Mouse (Mus musculus): Measurements from ENCODE around the gene H2al1j. TPM values are rescaled to one million over a fixed set of nuclear protein-coding genes. Genes with fewer than 3 reads are reported as not detected.
A peak's percentile ranks its signal among the peaks of the same experiment; 100 is the strongest.
"Not testable (repeated sequence)": the region's sequence is repeated elsewhere in the genome, so short reads cannot be mapped to it uniquely, and the experiment has no call there.

H2al1j gene
- not detected for total RNA-seq (2021)

DNA sequence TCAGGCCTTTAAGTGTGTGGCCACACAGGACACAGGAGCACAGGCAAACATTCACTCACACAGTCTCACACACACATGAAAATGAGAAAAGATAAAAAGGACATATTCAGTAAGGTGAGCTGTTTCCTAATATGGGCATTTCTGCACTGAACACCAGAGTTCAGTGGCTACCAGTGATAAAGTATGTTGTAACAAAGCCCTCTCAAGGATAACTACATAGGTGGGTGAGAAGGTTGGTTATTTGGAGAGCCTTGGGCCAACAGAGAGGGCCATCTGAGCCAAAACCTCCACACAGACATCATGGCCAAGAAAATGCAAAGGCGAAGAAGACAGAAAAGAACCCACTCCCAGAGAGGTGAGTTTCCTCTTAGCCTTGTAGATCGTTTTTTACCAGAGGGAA, at the start of gene H2al1j:
H2al1j (plus strand) TSS at position 301 of the 400 bp plus-strand sequence.
- DNase-seq: not testable (repeated sequence)

DNA sequence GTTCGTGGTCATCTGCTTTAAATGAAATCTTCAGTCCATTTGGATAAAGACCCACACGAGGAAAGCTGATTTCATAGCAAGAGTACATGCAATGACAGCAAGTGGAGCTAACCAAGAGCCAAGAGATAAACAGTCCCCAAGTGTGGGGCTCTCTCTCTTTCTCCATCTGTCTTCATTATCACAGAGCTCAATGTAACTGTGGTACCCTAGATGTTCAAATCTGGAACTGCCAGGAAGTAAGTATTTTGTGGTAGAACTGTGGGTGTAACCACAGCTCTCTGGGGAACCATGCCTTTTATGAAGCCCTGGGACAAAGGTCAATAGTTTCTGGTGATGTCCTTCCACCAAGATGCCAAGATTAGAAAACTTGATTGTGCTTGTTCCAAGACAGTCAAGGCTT, 46.9 kb upstream of the H2al1j start:
- intact Hi-C loops (cut with DNase I): no loop called here
- DNase-seq: no peak

More for the DNA sequence above, at the start of gene H2al1j:
- intact Hi-C loops (cut with DNase I): not testable (repeated sequence)

DNA sequence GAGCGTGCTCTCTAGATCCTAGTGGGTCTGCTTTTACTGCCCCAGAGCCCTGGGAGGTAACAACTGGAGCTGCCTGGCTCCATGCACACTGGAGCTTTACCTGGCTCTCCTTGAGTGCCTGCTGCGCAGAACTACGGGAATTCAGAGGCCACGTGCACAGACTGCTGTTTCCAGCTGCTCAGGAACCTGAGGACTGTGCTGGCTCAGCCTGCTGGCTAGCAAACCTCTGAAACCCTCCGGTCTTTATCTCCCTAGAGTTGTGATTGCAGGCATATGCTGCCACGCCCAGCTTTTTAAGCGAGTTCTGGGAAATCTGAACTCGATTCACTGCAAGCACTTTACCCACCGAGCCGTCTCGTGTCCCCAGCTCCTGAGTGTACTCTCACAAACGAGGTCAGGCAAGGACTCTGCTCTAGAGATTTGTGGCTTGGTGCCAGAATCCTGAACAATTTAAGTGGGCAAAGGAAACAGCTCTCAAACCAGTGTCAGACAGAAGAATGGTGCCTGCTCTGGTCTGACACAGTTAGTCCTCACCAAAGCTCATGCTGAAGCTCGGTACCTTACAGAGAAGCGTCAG, 39.2 kb upstream of the H2al1j start:
- intact Hi-C loops (cut with DNase I): no loop called here
- no peak for DNase-seq

DNA sequence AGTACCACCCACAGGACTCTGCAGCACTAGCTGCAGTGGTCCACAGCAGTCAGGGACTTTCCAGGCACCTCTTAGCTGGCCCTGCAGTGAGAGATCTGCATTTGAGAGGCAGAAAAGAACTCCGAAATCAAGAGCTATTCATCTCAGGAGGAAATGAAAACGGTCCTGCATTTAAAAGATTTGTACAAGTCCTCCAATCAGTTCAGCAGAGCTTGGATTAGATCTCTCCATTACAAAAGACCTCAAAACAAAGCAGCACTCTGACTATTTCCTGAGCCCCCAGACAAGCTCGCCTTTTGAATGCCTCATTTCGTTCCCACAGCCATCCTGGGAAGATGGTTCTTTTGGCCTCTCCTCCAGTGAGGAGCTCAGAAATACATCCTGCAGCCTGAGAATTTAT, 38.4 kb upstream of the H2al1j start:
- DNase-seq: no peak
- intact Hi-C loops (cut with DNase I): no loop called here

DNA sequence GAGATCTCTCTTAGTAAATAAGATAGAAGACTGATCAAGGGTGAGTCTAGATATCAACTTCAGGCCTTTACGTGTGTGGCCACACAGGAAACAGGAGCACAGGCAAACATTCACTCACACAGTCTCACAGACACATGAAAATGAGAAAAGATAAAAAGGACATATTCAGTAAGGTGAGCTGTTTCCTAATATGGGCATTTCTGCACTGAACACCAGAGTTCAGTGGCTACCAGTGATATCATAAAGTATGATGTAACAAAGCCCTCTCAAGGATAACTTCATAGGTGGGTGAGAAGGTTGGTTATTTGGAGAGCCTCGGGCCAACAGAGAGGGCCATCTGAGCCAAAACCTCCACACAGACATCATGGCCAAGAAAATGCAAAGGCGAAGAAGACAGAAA, 28.7 kb upstream of the H2al1j start, which contains the start of gene H2al1a:
H2al1a (plus strand) TSS at position 301 of the 400 bp plus-strand sequence.
- intact Hi-C loops (cut with DNase I); DNase-seq: not testable (repeated sequence)

DNA sequence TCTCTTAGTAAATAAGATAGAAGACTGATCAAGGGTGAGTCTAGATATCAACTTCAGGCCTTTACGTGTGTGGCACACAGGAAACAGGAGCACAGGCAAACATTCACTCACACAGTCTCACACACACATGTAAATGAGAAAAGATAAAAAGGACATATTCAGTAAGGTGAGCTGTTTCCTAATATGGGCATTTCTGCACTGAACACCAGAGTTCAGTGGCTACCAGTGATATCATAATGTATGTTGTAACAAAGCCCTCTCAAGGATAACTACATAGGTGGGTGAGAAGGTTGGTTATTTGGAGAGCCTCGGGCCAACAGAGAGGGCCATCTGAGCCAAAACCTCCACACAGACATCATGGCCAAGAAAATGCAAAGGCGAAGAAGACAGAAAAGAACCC, 25.5 kb upstream of the H2al1j start, which contains the start of gene H2al1b:
H2al1b (plus strand) TSS at position 301 of the 400 bp plus-strand sequence.
- DNase-seq; intact Hi-C loops (cut with DNase I): not testable (repeated sequence)

DNA sequence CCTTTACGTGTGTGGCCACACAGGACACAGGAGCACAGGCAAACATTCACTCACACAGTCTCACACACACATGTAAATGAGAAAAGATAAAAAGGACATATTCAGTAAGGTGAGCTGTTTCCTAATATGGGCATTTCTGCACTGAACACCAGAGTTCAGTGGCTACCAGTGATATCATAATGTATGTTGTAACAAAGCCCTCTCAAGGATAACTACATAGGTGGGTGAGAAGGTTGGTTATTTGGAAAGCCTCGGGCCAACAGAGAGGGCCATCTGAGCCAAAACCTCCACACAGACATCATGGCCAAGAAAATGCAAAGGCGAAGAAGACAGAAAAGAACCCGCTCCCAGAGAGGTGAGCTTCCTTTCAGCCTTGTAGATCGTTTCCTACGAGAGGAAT, 22.3 kb upstream of the H2al1j start, which contains the start of gene H2al1c:
H2al1c (plus strand) TSS at position 301 of the 400 bp plus-strand sequence.
- intact Hi-C loops (cut with DNase I); DNase-seq: not testable (repeated sequence)

DNA sequence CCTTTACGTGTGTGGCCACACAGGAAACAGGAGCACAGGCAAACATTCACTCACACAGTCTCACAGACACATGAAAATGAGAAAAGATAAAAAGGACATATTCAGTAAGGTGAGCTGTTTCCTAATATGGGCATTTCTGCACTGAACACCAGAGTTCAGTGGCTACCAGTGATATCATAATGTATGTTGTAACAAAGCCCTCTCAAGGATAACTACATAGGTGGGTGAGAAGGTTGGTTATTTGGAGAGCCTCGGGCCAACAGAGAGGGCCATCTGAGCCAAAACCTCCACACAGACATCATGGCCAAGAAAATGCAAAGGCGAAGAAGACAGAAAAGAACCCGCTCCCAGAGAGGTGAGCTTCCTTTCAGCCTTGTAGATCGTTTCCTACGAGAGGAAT, 19.1 kb upstream of the H2al1j start, which contains the start of gene H2al1d:
H2al1d (plus strand) TSS at position 301 of the 400 bp plus-strand sequence.
- intact Hi-C loops (cut with DNase I); DNase-seq: not testable (repeated sequence)

DNA sequence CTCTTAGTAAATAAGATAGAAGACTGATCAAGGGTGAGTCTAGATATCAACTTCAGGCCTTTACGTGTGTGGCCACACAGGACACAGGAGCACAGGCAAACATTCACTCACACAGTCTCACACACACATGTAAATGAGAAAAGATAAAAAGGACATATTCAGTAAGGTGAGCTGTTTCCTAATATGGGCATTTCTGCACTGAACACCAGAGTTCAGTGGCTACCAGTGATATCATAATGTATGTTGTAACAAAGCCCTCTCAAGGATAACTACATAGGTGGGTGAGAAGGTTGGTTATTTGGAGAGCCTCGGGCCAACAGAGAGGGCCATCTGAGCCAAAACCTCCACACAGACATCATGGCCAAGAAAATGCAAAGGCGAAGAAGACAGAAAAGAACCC, 16.0 kb upstream of the H2al1j start, which contains the start of gene H2al1e:
H2al1e (plus strand) TSS at position 301 of the 400 bp plus-strand sequence.
- DNase-seq; intact Hi-C loops (cut with DNase I): not testable (repeated sequence)

DNA sequence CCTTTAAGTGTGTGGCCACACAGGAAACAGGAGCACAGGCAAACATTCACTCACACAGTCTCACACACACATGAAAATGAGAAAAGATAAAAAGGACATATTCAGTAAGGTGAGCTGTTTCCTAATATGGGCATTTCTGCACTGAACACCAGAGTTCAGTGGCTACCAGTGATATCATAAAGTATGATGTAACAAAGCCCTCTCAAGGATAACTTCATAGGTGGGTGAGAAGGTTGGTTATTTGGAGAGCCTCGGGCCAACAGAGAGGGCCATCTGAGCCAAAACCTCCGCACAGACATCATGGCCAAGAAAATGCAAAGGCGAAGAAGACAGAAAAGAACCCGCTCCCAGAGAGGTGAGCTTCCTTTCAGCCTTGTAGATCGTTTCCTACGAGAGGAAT, 12.8 kb upstream of the H2al1j start, which contains the start of gene H2al1f:
H2al1f (plus strand) TSS at position 301 of the 400 bp plus-strand sequence.
- DNase-seq; intact Hi-C loops (cut with DNase I): not testable (repeated sequence)

DNA sequence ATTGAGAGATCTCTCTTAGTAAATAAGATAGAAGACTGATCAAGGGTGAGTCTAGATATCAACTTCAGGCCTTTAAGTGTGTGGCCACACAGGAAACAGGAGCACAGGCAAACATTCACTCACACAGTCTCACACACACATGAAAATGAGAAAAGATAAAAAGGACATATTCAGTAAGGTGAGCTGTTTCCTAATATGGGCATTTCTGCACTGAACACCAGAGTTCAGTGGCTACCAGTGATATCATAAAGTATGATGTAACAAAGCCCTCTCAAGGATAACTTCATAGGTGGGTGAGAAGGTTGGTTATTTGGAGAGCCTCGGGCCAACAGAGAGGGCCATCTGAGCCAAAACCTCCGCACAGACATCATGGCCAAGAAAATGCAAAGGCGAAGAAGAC, 9.7 kb upstream of the H2al1j start, which contains the start of gene H2al1g:
H2al1g (plus strand) TSS at position 301 of the 400 bp plus-strand sequence.
- intact Hi-C loops (cut with DNase I); DNase-seq: not testable (repeated sequence)

DNA sequence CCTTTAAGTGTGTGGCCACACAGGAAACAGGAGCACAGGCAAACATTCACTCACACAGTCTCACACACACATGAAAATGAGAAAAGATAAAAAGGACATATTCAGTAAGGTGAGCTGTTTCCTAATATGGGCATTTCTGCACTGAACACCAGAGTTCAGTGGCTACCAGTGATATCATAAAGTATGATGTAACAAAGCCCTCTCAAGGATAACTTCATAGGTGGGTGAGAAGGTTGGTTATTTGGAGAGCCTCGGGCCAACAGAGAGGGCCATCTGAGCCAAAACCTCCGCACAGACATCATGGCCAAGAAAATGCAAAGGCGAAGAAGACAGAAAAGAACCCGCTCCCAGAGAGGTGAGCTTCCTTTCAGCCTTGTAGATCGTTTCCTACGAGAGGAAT, 6.4 kb upstream of the H2al1j start, which contains the start of gene H2al1h:
H2al1h (plus strand) TSS at position 301 of the 400 bp plus-strand sequence.
- DNase-seq; intact Hi-C loops (cut with DNase I): not testable (repeated sequence)

DNA sequence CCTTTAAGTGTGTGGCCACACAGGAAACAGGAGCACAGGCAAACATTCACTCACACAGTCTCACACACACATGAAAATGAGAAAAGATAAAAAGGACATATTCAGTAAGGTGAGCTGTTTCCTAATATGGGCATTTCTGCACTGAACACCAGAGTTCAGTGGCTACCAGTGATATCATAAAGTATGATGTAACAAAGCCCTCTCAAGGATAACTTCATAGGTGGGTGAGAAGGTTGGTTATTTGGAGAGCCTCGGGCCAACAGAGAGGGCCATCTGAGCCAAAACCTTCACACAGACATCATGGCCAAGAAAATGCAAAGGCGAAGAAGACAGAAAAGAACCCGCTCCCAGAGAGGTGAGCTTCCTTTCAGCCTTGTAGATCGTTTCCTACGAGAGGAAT, 3.3 kb upstream of the H2al1j start, which contains the start of gene H2al1i:
H2al1i (plus strand) TSS at position 301 of the 400 bp plus-strand sequence.
- intact Hi-C loops (cut with DNase I); DNase-seq: not testable (repeated sequence)

DNA sequence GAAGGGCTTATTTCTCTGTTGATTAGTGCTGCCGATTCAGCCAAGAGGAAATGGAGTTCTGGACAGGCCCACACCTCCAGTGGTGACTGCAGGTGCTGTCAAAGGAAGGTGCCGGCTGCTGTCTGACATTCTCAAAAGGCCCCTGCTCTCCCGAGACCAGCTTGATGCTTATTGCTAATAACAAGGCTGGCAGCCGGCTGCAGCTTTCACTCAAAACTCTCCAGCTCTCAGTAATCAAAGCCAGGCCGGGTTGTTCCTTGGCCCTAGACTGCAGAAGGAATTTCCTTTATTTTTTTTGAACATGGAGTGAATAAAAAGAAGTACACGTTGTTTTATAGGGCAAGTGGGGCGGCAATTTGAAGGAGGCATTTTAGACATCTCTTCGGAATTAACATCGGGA, 18.1 kb downstream of the H2al1j start:
- intact Hi-C loops (cut with DNase I): no loop called here
- peak; percentile 7 for DNase-seq

DNA sequence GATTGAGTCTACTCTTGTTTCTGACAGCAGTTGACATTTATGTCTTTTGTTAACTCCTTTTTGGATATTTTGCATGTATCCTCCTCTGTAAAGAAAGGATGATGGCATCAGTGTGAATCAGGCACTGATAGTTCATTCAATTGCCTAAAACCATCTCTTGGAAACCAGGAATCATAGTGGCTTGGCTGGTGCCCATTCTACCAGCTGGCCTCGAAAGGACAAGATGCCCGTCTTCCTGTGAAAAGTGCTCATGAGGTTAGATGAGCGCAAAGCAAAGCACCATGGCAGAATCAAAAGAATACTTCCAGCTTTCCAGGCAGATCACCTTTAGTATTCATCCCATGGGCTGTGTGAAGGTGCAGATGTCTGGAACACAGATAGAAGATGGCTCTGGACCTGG, 19.1 kb downstream of the H2al1j start:
- DNase-seq: no peak
- intact Hi-C loops (cut with DNase I): no loop called here

DNA sequence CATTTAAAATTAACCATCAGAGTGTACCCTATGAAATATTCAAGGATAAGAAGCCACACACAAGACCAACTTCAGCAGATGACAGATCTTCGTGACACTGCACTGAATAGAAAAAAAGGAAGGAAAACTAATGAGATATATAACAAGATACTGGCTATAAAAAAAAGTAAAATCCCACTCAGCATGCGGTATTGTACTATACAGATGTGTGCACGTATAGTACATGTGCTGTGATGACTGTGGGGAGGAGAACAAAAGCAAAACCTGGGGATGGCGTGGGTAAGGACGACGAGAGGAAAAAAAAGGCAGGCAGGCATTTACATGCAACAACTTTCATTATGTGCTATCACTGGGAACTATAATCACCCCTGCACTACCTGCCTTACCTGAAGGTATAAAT, 33.2 kb downstream of the H2al1j start:
- no peak for DNase-seq
- intact Hi-C loops (cut with DNase I): no loop called here

DNA sequence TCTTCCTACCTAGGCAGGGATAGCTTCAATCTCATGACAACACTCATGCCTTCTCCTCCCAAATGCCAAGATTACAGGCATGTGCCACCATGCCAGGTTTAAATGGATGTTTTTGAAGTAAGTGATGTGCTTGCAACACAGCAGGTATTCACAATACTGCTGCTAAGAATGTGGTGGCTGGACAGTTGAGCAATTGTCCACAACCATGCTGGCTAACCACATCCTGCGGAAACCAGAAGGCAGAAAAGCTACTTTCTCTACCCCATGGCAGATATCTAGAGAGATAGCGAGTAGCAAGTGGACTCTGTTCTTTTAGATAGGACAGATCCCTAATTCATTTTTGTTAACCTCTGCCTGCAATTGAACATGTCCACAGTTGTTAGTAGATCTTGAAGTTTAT, 33.6 kb downstream of the H2al1j start:
- intact Hi-C loops (cut with DNase I): no loop called here
- no peak for DNase-seq

DNA sequence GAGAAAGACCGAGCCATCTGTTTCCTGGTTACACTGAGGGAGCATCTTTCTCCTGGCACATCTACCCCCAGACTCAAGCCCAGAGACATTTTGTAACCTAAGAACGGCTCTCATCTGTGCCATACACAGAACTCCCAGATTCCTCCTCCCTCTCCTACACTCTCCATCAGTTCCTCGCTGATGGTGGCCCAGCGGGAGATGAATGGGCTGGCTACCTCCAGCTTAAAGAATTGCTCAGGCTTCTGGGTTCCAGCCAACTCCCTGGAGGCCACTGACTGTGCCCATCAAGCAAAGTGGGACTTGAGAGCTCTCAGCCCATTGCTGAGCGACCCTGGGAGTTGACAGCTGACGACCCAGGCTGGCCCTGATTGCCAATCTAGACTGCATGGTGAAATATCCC, 36.3 kb downstream of the H2al1j start:
- intact Hi-C loops (cut with DNase I): no loop called here
- peak; percentile 84 for DNase-seq

DNA sequence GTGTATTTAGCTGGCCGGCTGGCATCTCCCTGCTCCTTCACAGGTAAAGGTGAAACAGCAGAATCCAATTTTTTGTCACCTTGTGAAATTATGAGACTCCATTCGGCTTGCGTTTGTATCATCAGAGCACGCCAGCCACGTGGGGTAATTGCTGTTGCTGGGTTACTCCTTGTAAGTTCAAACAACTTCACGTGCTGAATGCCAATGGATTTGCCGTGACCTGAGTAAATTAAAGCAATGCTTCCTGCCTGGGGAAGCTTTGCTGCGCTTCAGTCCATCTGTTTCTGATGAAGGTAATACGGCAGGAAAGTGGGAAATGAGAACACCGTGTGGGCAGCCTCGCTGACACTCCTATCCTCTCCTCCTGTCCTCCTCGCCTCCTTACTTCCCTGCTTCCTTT, 37.5 kb downstream of the H2al1j start:
- intact Hi-C loops (cut with DNase I): no loop called here

More for the DNA sequence above, 37.5 kb downstream of the H2al1j start:
- no peak for DNase-seq
